Mouse (Mus musculus): ENCODE results near the gene Rora. TPM values are rescaled to one million over a fixed set of nuclear protein-coding genes. Genes with fewer than 3 reads are reported as not detected.

The Rora gene
- polyA plus RNA-seq, 2 experiments, result 4.5 to 10.1 TPM

GRCm38 (mm10) chr9:68874544-68874943 is 221.0 kb downstream of the Rora start:
- WGBS, result 29% methylated on average over 2 of the region's 2 CpGs
- no peaks in the 10 kb centered on the region for H3K36me3 ChIP-seq (ENCODE audit: control insufficient read depth, insufficient read depth, low read length)
- H3K9ac ChIP-seq (ENCODE audit: low read depth, low read length, severe bottlenecking), result no peak overlapping the region
- no peaks in the 10 kb centered on the region for H3K27me3 ChIP-seq (ENCODE audit: control insufficient read depth, insufficient read depth, low read length)
- H3K4me1 ChIP-seq (ENCODE audit: control insufficient read depth, insufficient read depth, low read length), result peaks cover 12% of the 10 kb centered on the region; the same call in 1 of the 2 replicates
- DNase-seq (ENCODE audit: low spot score) (peak; percentile 59), ATAC-seq (ENCODE audit: low FRiP score, low read depth) (0 out of 2 replicates have a peak, but pooled peaks have one; percentile 60)
- no peak overlapping the region for H3K27ac ChIP-seq (replicated peaks; ENCODE audit: low read depth, low read length)
- no peak for TF ChIP-seq POLR2A (IDR thresholded peaks at IDR 0.05; ENCODE audit: borderline replicate concordance, extremely low read depth, insufficient read depth, insufficient read length)
- no peak overlapping the region for H3K4me2 ChIP-seq (replicated peaks; ENCODE audit: low read depth, low read length, severe bottlenecking)
- H3K4me3 ChIP-seq (replicated peaks; ENCODE audit: low read length), result no peak overlapping the region
- H3K9me3 ChIP-seq (ENCODE audit: control insufficient read depth, low read length), result no peaks in the 10 kb centered on the region

- no peak for TF ChIP-seq POLR2A (IDR thresholded peaks at IDR 0.05; ENCODE audit: borderline replicate concordance, extremely low read depth, insufficient read depth, insufficient read length)
These were observed 222.2 kb downstream of the Rora start for GRCm38 (mm10) chr9:68875791-68876190.

DNA sequence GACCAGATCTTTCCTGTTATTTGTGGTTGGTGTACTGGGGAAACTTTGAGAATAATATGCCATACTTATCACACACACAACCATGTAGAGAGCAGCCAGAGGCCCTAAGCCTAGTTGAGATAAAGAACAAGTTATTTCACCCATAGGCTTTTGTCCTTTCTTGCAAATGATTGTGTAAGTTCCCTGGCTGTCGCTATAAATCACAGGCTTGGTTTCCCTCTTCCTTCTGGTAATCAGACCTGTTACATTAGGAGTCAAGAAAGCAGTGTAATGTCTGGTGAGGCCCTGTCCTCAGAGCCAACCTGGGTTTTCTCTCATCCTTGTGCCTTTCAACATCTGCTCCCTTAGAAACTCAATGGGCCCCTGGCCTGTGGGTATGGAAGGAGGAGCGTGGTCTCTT is 222.7 kb downstream of the Rora start:
- H3K9ac ChIP-seq (ENCODE audit: low read depth, low read length, severe bottlenecking), result no peak overlapping the region
- DNase-seq (ENCODE audit: low spot score) (no peak), ATAC-seq (ENCODE audit: low FRiP score, low read depth) (no peak)
- H3K4me1 ChIP-seq (ENCODE audit: control insufficient read depth, insufficient read depth, low read length), result peaks cover 12% of the 10 kb centered on the region; the same call in 1 of the 2 replicates
- no peak overlapping the region for H3K4me3 ChIP-seq (replicated peaks; ENCODE audit: low read length)
- H3K27me3 ChIP-seq (ENCODE audit: control insufficient read depth, insufficient read depth, low read length), result no peaks in the 10 kb centered on the region
- no peak overlapping the region for H3K4me2 ChIP-seq (replicated peaks; ENCODE audit: low read depth, low read length, severe bottlenecking)
- H3K9me3 ChIP-seq (ENCODE audit: control insufficient read depth, low read length), result no peaks in the 10 kb centered on the region
- no peaks in the 10 kb centered on the region for H3K36me3 ChIP-seq (ENCODE audit: control insufficient read depth, insufficient read depth, low read length)
- no peak overlapping the region for H3K27ac ChIP-seq (replicated peaks; ENCODE audit: low read depth, low read length)
- no peak for TF ChIP-seq POLR2A (IDR thresholded peaks at IDR 0.05; ENCODE audit: borderline replicate concordance, extremely low read depth, insufficient read depth, insufficient read length)
- 81% methylated on average over 2 of the region's 2 CpGs for WGBS

More at GRCm38 (mm10) chr9:68875791-68876190, 222.2 kb downstream of the Rora start:
- ATAC-seq (ENCODE audit: low FRiP score, low read depth) (no peak), DNase-seq (ENCODE audit: low spot score) (no peak)
- no peak overlapping the region for H3K4me2 ChIP-seq (replicated peaks; ENCODE audit: low read depth, low read length, severe bottlenecking)
- no peaks in the 10 kb centered on the region for H3K36me3 ChIP-seq (ENCODE audit: control insufficient read depth, insufficient read depth, low read length)
- H3K9me3 ChIP-seq (ENCODE audit: control insufficient read depth, low read length), result no peaks in the 10 kb centered on the region
- H3K27ac ChIP-seq (replicated peaks; ENCODE audit: low read depth, low read length), result no peak overlapping the region
- no peaks in the 10 kb centered on the region for H3K27me3 ChIP-seq (ENCODE audit: control insufficient read depth, insufficient read depth, low read length)
- H3K4me1 ChIP-seq (ENCODE audit: control insufficient read depth, insufficient read depth, low read length), result peaks cover 12% of the 10 kb centered on the region; the same call in 1 of the 2 replicates
- no peak overlapping the region for H3K9ac ChIP-seq (ENCODE audit: low read depth, low read length, severe bottlenecking)
- no peak overlapping the region for H3K4me3 ChIP-seq (replicated peaks; ENCODE audit: low read length)
- 92% methylated on average over 2 of the region's 2 CpGs for WGBS

GRCm38 (mm10) chr9:68881896-68882295 is 228.3 kb downstream of the Rora start:
- Histone ChIP-seq H3K36me3 (ENCODE audit: control insufficient read depth, insufficient read depth, low read length) (no peaks in the 10 kb centered on the region), H3K9ac (ENCODE audit: low read depth, low read length, severe bottlenecking) (no peak overlapping the region), H3K4me3 (replicated peaks; ENCODE audit: low read length) (no peak overlapping the region), H3K9me3 (ENCODE audit: control insufficient read depth, low read length) (no peaks in the 10 kb centered on the region), H3K4me1 (ENCODE audit: control insufficient read depth, insufficient read depth, low read length) (no peaks in the 10 kb centered on the region), H3K4me2 (replicated peaks; ENCODE audit: low read depth, low read length, severe bottlenecking) (no peak overlapping the region), H3K27ac (replicated peaks; ENCODE audit: low read depth, low read length) (no peak overlapping the region), H3K27me3 (ENCODE audit: control insufficient read depth, insufficient read depth, low read length) (no peaks in the 10 kb centered on the region)
- 66% methylated on average over 6 of the region's 6 CpGs for WGBS
- ATAC-seq (ENCODE audit: low FRiP score, low read depth), result no peak
- no peak for DNase-seq (ENCODE audit: low spot score)
- TF ChIP-seq POLR2A (IDR thresholded peaks at IDR 0.05; ENCODE audit: borderline replicate concordance, extremely low read depth, insufficient read depth, insufficient read length), result no peak

GRCm38 (mm10) chr9:68883005-68883404 is 229.4 kb downstream of the Rora start:
- Histone ChIP-seq H3K4me1 (ENCODE audit: control insufficient read depth, insufficient read depth, low read length) (no peaks in the 10 kb centered on the region), H3K9me3 (ENCODE audit: control insufficient read depth, low read length) (no peaks in the 10 kb centered on the region), H3K27ac (replicated peaks; ENCODE audit: low read depth, low read length) (no peak overlapping the region), H3K9ac (ENCODE audit: low read depth, low read length, severe bottlenecking) (no peak overlapping the region), H3K4me2 (replicated peaks; ENCODE audit: low read depth, low read length, severe bottlenecking) (no peak overlapping the region), H3K27me3 (ENCODE audit: control insufficient read depth, insufficient read depth, low read length) (no peaks in the 10 kb centered on the region), H3K36me3 (ENCODE audit: control insufficient read depth, insufficient read depth, low read length) (no peaks in the 10 kb centered on the region), H3K4me3 (replicated peaks; ENCODE audit: low read length) (no peak overlapping the region)
- no peak for ATAC-seq (ENCODE audit: low FRiP score, low read depth)
- WGBS, result 60% methylated on average over 6 of the region's 6 CpGs
- no peak for DNase-seq (ENCODE audit: low spot score)
- TF ChIP-seq POLR2A (IDR thresholded peaks at IDR 0.05; ENCODE audit: borderline replicate concordance, extremely low read depth, insufficient read depth, insufficient read length), result no peak

- no peak overlapping the region for H3K4me2 ChIP-seq (replicated peaks; ENCODE audit: low read depth, low read length, severe bottlenecking)
- no peak for DNase-seq (ENCODE audit: low spot score)
- no peak overlapping the region for H3K27ac ChIP-seq (replicated peaks; ENCODE audit: low read depth, low read length)
- no peak overlapping the region for H3K4me3 ChIP-seq (replicated peaks; ENCODE audit: low read length)
- no peak for ATAC-seq (ENCODE audit: low FRiP score, low read depth)
- H3K36me3 ChIP-seq (ENCODE audit: control insufficient read depth, insufficient read depth, low read length), result no peaks in the 10 kb centered on the region
- WGBS, result 85% methylated on average over 8 of the region's 8 CpGs
- no peaks in the 10 kb centered on the region for H3K4me1 ChIP-seq (ENCODE audit: control insufficient read depth, insufficient read depth, low read length)
- no peak for TF ChIP-seq POLR2A (IDR thresholded peaks at IDR 0.05; ENCODE audit: borderline replicate concordance, extremely low read depth, insufficient read depth, insufficient read length)
- no peaks in the 10 kb centered on the region for H3K27me3 ChIP-seq (ENCODE audit: control insufficient read depth, insufficient read depth, low read length)
- H3K9ac ChIP-seq (ENCODE audit: low read depth, low read length, severe bottlenecking), result no peak overlapping the region
- H3K9me3 ChIP-seq (ENCODE audit: control insufficient read depth, low read length), result no peaks in the 10 kb centered on the region
These were observed 230.1 kb downstream of the Rora start for GRCm38 (mm10) chr9:68883687-68884086.
